Mouse (Mus musculus): ENCODE results near the gene Kcnj12. TPM values are rescaled to one million over a fixed set of nuclear protein-coding genes. Genes with fewer than 3 reads are reported as not detected.

Kcnj12 gene
- total and polyA plus RNA-seq, 3 experiments = not detected

- DNase-seq (ENCODE audit: low read depth, low spot score) = no peak
- Histone ChIP-seq H3K9ac (ENCODE audit: control insufficient read depth, low read depth, low read length, poor library complexity, severe bottlenecking) (no peak overlapping the region), H3K9me3 (replicated peaks; ENCODE audit: insufficient read depth, low read length) (no peaks in the 10 kb centered on the region), H3K4me3 (ENCODE audit: control insufficient read depth in 1 of 2, insufficient read depth in 1 of 2, low read depth in 2 of 2, low read length in 2 of 2) (no peak overlapping the region), H3K36me3 (ENCODE audit: control insufficient read depth in 1 of 2, insufficient read depth in 2 of 2, low read length in 2 of 2) (no peaks in the 10 kb centered on the region), H3K27ac (ENCODE audit: control insufficient read depth, low read depth, low read length) (no peak overlapping the region), H3K27me3 (ENCODE audit: control insufficient read depth in 1 of 2, insufficient read depth in 2 of 2, low read length in 2 of 2) (peaks cover 0 to 2% of the 10 kb centered on the region in 2 experiments; a peak in 2 of 4 replicates), H3K4me1 (ENCODE audit: control insufficient read depth in 1 of 2, insufficient read depth in 2 of 2, low read length in 2 of 2) (no peaks in the 10 kb centered on the region), H3K79me2 (ENCODE audit: control insufficient read depth, insufficient read depth, low read length, poor library complexity) (no peaks in the 10 kb centered on the region)
- TF ChIP-seq JUND (IDR thresholded peaks at IDR 0.05; ENCODE audit: low read depth, low read length) (no peak), ETS1 (IDR thresholded peaks at IDR 0.05; ENCODE audit: low read depth, low read length) (no peak), CHD1 (IDR thresholded peaks at IDR 0.05; ENCODE audit: low read depth, low read length) (no peak), MAFK (IDR thresholded peaks at IDR 0.05; ENCODE audit: borderline replicate concordance, low read depth, low read length) (no peak), RAD21 (IDR thresholded peaks at IDR 0.05; ENCODE audit: low read depth, low read length) (no peak), USF1 (IDR thresholded peaks at IDR 0.05; ENCODE audit: low read depth, low read length) (no peak), MAX (IDR thresholded peaks at IDR 0.05; ENCODE audit: low read length) (no peak), MYC (IDR thresholded peaks at IDR 0.05; ENCODE audit: low read depth, low read length) (no peak), TAL1 (IDR thresholded peaks at IDR 0.05; ENCODE audit: low read length) (no peak), BHLHE40 (IDR thresholded peaks at IDR 0.05; ENCODE audit: borderline replicate concordance, low read depth, low read length) (no peak), USF2 (IDR thresholded peaks at IDR 0.05; ENCODE audit: borderline replicate concordance in 1 of 2, insufficient read depth in 1 of 2, low read depth in 1 of 2, low read length in 2 of 2) (no peak)
Observed at GRCm38 (mm10) chr11:61024996-61025395, 2.6 kb downstream of the Kcnj12 start.

DNA sequence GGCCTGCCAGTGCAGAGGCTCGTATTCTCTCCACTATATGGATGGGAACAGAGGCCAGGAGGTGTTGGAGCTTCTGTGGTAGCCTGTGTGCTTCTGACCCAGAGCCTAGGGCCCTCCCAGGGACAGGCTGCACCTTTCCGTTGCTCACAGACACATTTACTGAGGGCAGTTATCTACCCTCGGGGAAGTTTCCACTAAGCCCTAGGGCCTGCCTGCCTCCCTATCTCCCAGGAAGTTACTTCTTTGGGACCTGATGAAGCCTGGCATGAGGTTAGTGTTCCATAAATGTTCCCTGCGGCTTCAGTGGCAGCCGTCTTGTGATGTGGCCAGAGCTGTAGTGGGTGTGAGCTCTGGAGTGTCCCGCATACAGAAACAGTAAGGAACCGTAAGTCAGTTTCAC is 3.2 kb downstream of the Kcnj12 start:
- Histone ChIP-seq H3K79me2 (ENCODE audit: control insufficient read depth, insufficient read depth, low read length, poor library complexity) (no peaks in the 10 kb centered on the region), H3K36me3 (ENCODE audit: control insufficient read depth in 1 of 2, insufficient read depth in 2 of 2, low read length in 2 of 2) (no peaks in the 10 kb centered on the region), H3K9me3 (replicated peaks; ENCODE audit: insufficient read depth, low read length) (no peaks in the 10 kb centered on the region), H3K9ac (ENCODE audit: control insufficient read depth, low read depth, low read length, poor library complexity, severe bottlenecking) (no peak overlapping the region), H3K27ac (ENCODE audit: control insufficient read depth, low read depth, low read length) (no peak overlapping the region), H3K27me3 (ENCODE audit: control insufficient read depth in 1 of 2, insufficient read depth in 2 of 2, low read length in 2 of 2) (no peaks in the 10 kb centered on the region; a peak in 2 of 4 replicates), H3K4me3 (ENCODE audit: control insufficient read depth in 1 of 2, insufficient read depth in 1 of 2, low read depth in 2 of 2, low read length in 2 of 2) (no peak overlapping the region), H3K4me1 (ENCODE audit: control insufficient read depth in 1 of 2, insufficient read depth in 2 of 2, low read length in 2 of 2) (no peaks in the 10 kb centered on the region)
- TF ChIP-seq ZKSCAN1 (IDR thresholded peaks at IDR 0.05; ENCODE audit: low read depth, low read length) (no peak), SIN3A (IDR thresholded peaks at IDR 0.05; ENCODE audit: low read length) (no peak), MXI1 (IDR thresholded peaks at IDR 0.05; ENCODE audit: low read depth, low read length) (no peak), MAFK (IDR thresholded peaks at IDR 0.05; ENCODE audit: borderline replicate concordance, low read depth, low read length) (no peak), UBTF (IDR thresholded peaks at IDR 0.05; ENCODE audit: borderline replicate concordance, insufficient read depth, low read depth, low read length) (no peak), POLR2AphosphoS5 (IDR thresholded peaks at IDR 0.05; ENCODE audit: borderline replicate concordance, low read depth, low read length) (no peak), GABPA (IDR thresholded peaks at IDR 0.05; ENCODE audit: low read depth, low read length) (no peak), USF1 (IDR thresholded peaks at IDR 0.05; ENCODE audit: low read depth, low read length) (no peak), USF2 (IDR thresholded peaks at IDR 0.05; ENCODE audit: borderline replicate concordance in 1 of 2, insufficient read depth in 1 of 2, low read depth in 1 of 2, low read length in 2 of 2) (no peak), ZMIZ1 (IDR thresholded peaks at IDR 0.05; ENCODE audit: low read depth, low read length) (no peak), BHLHE40 (IDR thresholded peaks at IDR 0.05; ENCODE audit: borderline replicate concordance, low read depth, low read length) (no peak)
- no peak for DNase-seq (ENCODE audit: low read depth, low spot score)
